Mouse (Mus musculus) embryonic fibroblast, embryonic 13.5 days (primary cell): Measurements from ENCODE around the gene Rheb.

Experiments
- CTCF ChIP-seq: IDR thresholded peaks from 2 replicates; pipeline ENCODE4 v1.5.1; 2011; ENCODE audit warnings: mild to moderate bottlenecking, control low read depth, low read length, moderate library complexity, borderline replicate concordance; ENCODE audit not compliant: insufficient read depth
- POLR2A ChIP-seq: IDR thresholded peaks from 2 replicates; pipeline ENCODE4 v1.6.1; 2011; ENCODE audit warnings: low read depth, mild to moderate bottlenecking, control low read depth, low read length, moderate library complexity

DNA sequence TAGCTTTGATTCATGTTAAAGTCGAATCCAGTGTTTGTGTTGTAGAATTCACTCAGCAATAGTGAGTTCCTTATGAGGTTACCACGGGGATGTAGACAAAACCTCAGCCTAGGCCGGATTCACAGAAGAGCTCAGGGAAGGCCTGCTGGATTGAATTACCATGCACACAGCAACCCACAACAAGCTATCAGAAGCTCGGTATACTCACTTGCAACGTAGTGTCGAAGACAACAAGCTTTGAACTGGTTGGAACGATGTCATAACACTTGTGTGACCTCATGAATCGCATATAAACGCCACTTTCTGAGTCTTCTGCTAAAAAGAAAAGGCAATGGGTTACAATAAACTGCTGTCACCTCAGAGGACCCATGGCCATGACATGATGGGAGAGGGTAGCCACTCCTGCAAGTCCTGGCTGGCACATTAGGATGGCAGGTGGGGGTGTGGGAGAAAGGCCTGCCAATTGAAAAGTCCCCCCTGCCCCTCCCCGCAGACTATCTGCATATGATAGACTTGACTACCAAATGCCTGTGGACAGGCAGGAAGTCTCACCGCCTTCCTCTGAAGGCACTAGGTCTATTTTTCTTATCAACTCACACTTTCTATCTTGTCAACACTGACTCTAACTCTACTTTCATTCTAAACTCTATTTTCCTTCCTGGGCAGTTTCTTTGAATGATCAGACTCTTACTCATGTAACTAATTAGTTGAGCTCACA is 46.6 kb upstream of the Rheb start:
- TF ChIP-seq CTCF = no peak
- TF ChIP-seq POLR2A = no peak
